Mouse (Mus musculus) spleen, adult 2 months (tissue): Measurements from ENCODE around the gene BC051019.

Experiments
- CTCF ChIP-seq: fragments of 200-500 bp; IDR thresholded peaks from 2 replicates; pipeline ENCODE4 v1.5.1; 2011; ENCODE audit warnings: mild to moderate bottlenecking, inconsistent platforms; ENCODE audit not compliant: insufficient read depth, insufficient read length, insufficient replicate concordance; ENCODE audit errors: extremely low read depth
- POLR2A ChIP-seq: fragments of 200-500 bp; IDR thresholded peaks from 2 replicates; pipeline ENCODE4 v1.6.1; 2011; ENCODE audit warnings: low read depth, low read length, inconsistent platforms

DNA sequence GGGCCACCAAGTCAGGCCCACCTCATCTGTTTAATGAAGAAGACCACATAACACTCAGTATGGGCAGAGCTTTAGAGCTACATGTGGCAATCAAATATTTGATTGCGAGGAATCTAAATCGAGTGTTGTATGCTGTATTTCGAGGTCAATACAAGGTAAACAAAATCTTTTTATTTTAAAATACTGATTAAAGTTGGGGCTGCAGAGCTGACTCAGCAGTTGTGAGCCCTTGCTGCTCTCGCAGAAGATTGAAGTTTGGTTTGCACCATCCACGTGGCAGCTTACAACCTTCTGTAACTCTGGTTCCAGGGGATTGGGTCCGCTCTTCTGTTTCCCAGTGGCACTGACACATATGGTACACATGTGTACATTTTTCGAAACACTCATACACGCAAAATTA is 30.4 kb upstream of the BC051019 start:
- TF ChIP-seq POLR2A (no peak), CTCF (no peak)
